Mouse (Mus musculus) right cerebral cortex, postnatal 4 days (tissue): ENCODE data around the gene Shisa3.
A peak's percentile ranks its signal among the peaks of the same experiment; 100 is the strongest.

Experiments
- DNase-seq: peaks from one replicate; pipeline ENCODE4 v3.0.0-alpha.2; 2022

Shisa3 gene

GRCm38 (mm10) chr5:67607804-67608673 lies at the start of gene Shisa3:
Gene Shisa3 (plus strand): TSS chr5:67607882.
- DNase-seq, result peak; percentile 35

GRCm38 (mm10) chr5:67558644-67559043 lies 49.0 kb upstream of the Shisa3 start:
- no peak for DNase-seq

- no peak for DNase-seq
Observed at GRCm38 (mm10) chr5:67559063-67559462, 48.6 kb upstream of the Shisa3 start.

GRCm38 (mm10) chr5:67572552-67573155 lies 35.0 kb upstream of the Shisa3 start:
- no peak for DNase-seq

- no peak for DNase-seq
Observed at GRCm38 (mm10) chr5:67574039-67574438, 33.6 kb upstream of the Shisa3 start.

- no peak for DNase-seq
Observed at GRCm38 (mm10) chr5:67575705-67576104, 32.0 kb upstream of the Shisa3 start.

- peak; percentile 13 for DNase-seq
Observed at GRCm38 (mm10) chr5:67579725-67580633, 27.7 kb upstream of the Shisa3 start.

GRCm38 (mm10) chr5:67595070-67595469 lies 12.6 kb upstream of the Shisa3 start:
- DNase-seq, result no peak

GRCm38 (mm10) chr5:67595629-67596028 lies 12.1 kb upstream of the Shisa3 start:
- no peak for DNase-seq

- no peak for DNase-seq
Observed at GRCm38 (mm10) chr5:67599935-67600334, 7.7 kb upstream of the Shisa3 start.

GRCm38 (mm10) chr5:67605951-67606350 lies 1.7 kb upstream of the Shisa3 start:
- no peak for DNase-seq

GRCm38 (mm10) chr5:67606916-67607803 lies 522 bp upstream of the Shisa3 start:
- DNase-seq, result peak; percentile 21

GRCm38 (mm10) chr5:67608674-67609519 lies 1.2 kb downstream of the Shisa3 start:
- no peak for DNase-seq

- DNase-seq, result no peak
Observed at GRCm38 (mm10) chr5:67609520-67609837, 1.8 kb downstream of the Shisa3 start.

GRCm38 (mm10) chr5:67621230-67621629 lies 13.5 kb downstream of the Shisa3 start:
- DNase-seq, result no peak

- no peak for DNase-seq
Observed at GRCm38 (mm10) chr5:67628180-67628940, 20.7 kb downstream of the Shisa3 start.

GRCm38 (mm10) chr5:67629440-67629839 lies 21.8 kb downstream of the Shisa3 start:
- no peak for DNase-seq

- no peak for DNase-seq
Observed at GRCm38 (mm10) chr5:67629861-67630260, 22.2 kb downstream of the Shisa3 start.

GRCm38 (mm10) chr5:67631261-67631660 lies 23.6 kb downstream of the Shisa3 start:
- no peak for DNase-seq

GRCm38 (mm10) chr5:67633138-67633782 lies 25.6 kb downstream of the Shisa3 start:
- no peak for DNase-seq
